Mouse (Mus musculus) cerebellum, adult 2 months (tissue): ENCODE results near the gene Foxp1. TPM values are rescaled to one million over a fixed set of nuclear protein-coding genes. Genes with fewer than 3 reads are reported as not detected.

Source experiments
- DNase-seq, 2 experiments: peaks; one replicate each; pipeline ENCODE4 v3.0.0; 2021
- H3K27ac ChIP-seq: fragments of 200-500 bp; 2 replicates; pipeline ENCODE4 v1.5.1; 2012; ENCODE audit warnings: low read length, control low read depth, inconsistent platforms; ENCODE audit not compliant: insufficient read depth
- H3K27me3 ChIP-seq: fragments of 200-500 bp; 2 replicates; pipeline ENCODE4 v1.6.1; 2012; ENCODE audit warnings: inconsistent platforms, mild to moderate bottlenecking, low read length, moderate library complexity; ENCODE audit not compliant: control insufficient read depth, insufficient read depth
- H3K4me1 ChIP-seq: fragments of 200-500 bp; 2 replicates; pipeline ENCODE4 v1.6.1; 2011; ENCODE audit warnings: low read length; ENCODE audit not compliant: control insufficient read depth, insufficient read depth
- H3K4me3 ChIP-seq: fragments of 200-500 bp; replicated peaks from 2 replicates; pipeline ENCODE3; 2011; ENCODE audit warnings: mild to moderate bottlenecking, low read depth, low read length, control low read depth; ENCODE audit not compliant: insufficient read depth
- CTCF ChIP-seq: fragments of 200-500 bp; IDR thresholded peaks from 2 replicates; pipeline ENCODE4 v1.5.1; 2011; ENCODE audit warnings: low read depth, mild to moderate bottlenecking, control low read depth, low read length, moderate library complexity, borderline replicate concordance; ENCODE audit not compliant: insufficient read depth
- POLR2A ChIP-seq: fragments of 200-500 bp; IDR thresholded peaks from 2 replicates; pipeline ENCODE4 v1.6.1; 2011; ENCODE audit warnings: low read length, control low read depth, borderline replicate concordance; ENCODE audit not compliant: insufficient read depth
- WGBS: fragments of 180-500 bp; shearing (Covaris S2); methylation state at CpG from one replicate; pipeline ENCODE4 v1.1.7; 2018; 5-methylcytosine and 5-hydroxymethylcytosine counted together
- polyA plus RNA-seq: library from polyadenylated mRNA; depleted of rRNA; stranded (reverse); fragments of >200 nt; gene quantifications from 2 replicates; pipeline ENCODE4 v1.2.3, GENCODE M21; 2012

Gene Foxp1
- polyA plus RNA-seq, 1 experiment: 21.0 TPM

DNA sequence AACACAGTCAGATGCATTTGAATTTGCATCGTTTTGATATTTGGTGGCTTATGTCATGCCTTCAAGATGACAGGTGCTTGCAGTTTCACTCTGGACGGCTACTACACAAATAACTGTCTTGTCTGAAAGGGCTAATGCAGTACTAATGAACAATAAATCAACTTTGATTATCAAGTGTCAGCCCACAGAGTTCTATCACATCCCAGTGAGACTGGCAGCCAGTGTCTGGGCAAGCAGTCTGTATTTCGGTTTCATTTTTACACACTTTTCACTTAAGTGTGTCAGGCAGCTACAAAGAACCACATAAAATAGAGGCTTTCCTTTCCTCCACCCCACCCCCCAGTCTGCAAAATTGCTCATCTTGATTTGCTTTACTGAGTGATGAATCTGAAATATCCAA, 496.5 kb downstream of the Foxp1 start:
- TF ChIP-seq CTCF (no peak), POLR2A (no peak)
- WGBS: 67% methylated on average over 3 of the region's 3 CpGs
- no peak for DNase-seq
- H3K27ac ChIP-seq: no peak overlapping the region
- H3K4me1 ChIP-seq: no peaks in the 10 kb centered on the region; the same call in 1 of the 2 replicates
- H3K27me3 ChIP-seq: peaks cover 2% of the 10 kb centered on the region; the same call in 1 of the 2 replicates
- no peak overlapping the region for H3K4me3 ChIP-seq

DNA sequence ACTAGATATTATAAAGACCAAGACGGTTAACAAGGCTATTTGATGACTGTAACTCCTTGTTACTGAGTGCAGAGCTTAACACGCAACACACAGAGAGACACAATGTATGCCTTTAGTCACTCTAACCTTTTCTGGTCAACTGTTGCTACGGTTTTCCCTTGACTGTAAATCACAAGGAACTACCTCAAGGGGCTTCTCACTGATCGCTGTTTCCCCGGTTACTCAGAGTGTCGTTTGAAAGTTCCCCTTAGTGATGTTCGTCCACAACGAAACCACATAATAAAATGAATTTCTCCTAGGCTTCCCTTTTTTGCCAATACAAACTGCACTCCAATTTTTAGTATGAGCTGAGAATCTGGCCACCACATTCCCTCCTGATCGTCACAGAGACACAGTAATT, 497.9 kb downstream of the Foxp1 start:
- Histone ChIP-seq H3K4me3 (no peak overlapping the region), H3K27me3 (peaks cover 2% of the 10 kb centered on the region; the same call in 1 of the 2 replicates), H3K4me1 (no peaks in the 10 kb centered on the region; the same call in 1 of the 2 replicates), H3K27ac (no peak overlapping the region)
- WGBS: 83% methylated on average over 9 of the region's 9 CpGs
- no peak for TF ChIP-seq POLR2A
- no peak for TF ChIP-seq CTCF
- DNase-seq: no peak

DNA sequence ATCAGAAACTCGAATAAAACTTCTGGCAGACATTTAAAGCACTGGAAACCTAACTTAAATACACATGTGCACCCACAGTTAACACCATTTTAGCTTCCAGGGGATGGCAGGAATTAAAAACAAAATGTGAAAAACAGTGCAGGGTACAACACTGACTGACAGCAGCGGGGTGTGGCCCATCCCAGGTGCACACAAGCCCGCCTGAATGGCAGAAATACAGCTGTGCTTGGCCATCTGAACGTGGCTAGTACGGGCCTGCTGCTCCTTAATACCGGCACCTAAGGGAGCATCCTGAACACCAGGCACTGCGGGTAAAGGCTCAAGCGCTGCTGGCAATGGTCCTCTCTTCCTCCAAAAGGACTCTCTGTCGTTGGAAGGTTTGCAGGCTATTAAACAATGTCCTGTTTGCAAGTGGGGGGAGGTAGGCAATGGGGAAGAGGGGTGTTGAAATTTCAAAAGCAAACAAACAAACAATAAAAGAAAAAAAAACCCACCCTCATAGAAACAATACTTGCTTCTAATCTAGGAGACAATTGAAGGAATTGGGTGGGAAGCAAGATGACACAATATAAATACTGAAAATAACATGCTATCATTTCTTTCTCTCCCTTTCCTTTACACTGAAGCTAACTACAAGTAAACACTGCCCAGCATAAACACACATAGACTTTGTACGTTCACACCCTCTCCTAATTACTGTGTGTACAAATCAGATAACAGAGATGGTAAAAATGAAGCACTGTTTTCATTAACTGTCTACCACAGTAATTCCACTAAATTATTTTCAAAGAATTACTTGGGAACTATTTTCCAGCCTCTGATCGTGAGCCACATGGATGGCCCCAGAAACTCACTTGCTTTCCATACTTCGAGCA, 501.7 kb downstream of the Foxp1 start:
- WGBS: 74% methylated on average over 12 of the region's 12 CpGs
- TF ChIP-seq POLR2A: no peak
- no peak for TF ChIP-seq CTCF
- DNase-seq: no peak
- Histone ChIP-seq H3K27ac (no peak overlapping the region), H3K27me3 (no peaks in the 10 kb centered on the region), H3K4me3 (no peak overlapping the region), H3K4me1 (no peaks in the 10 kb centered on the region)

DNA sequence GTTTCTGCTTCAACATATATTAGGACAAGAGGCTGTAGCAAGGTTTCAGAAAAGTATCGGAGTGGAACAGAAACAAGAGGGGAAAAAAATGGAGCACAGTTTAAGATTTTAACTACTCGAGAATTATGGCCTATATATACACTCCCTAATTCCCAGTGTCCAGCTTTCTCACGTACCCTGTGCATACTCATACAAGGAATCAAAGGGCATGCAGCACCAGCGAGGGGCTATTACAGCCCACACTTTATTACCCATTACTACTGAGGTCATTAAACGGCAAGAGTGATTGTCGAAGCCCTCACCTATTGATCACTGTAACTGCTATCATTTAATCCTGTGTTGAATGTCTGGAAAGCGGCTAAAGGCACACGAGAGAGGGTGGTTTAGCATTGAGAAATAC, 502.8 kb downstream of the Foxp1 start:
- TF ChIP-seq CTCF (no peak), POLR2A (no peak)
- WGBS: 95% methylated on average over 8 of the region's 8 CpGs
- DNase-seq: no peak
- no peak overlapping the region for H3K4me3 ChIP-seq
- H3K27me3 ChIP-seq: no peaks in the 10 kb centered on the region
- H3K27ac ChIP-seq: no peak overlapping the region
- no peaks in the 10 kb centered on the region for H3K4me1 ChIP-seq

DNA sequence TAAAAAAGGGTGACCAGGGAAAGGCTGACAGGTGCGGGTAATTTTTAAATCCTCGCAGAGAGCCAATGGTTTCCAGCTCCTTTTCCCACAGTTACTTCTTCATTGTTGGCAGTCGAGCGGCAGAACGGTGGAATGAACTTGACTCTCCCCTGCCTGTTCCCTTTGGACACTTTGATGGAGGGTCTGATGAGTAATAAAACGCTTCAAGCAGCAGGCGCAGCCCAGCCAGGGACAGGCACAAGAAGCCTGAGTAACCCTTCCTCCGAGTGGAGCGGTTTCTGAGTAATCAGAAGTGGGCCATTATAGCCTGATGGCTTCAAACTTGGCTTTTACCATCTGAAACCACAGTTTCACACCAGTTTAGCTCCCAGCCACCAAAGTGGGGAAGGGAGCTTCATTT, 503.3 kb downstream of the Foxp1 start:
- no peaks in the 10 kb centered on the region for H3K27me3 ChIP-seq
- TF ChIP-seq POLR2A (no peak), CTCF (no peak)
- H3K4me1 ChIP-seq: peaks cover 3% of the 10 kb centered on the region
- WGBS: 75% methylated on average over 9 of the region's 9 CpGs
- H3K4me3 ChIP-seq: no peak overlapping the region
- H3K27ac ChIP-seq: no peak overlapping the region
- no peak for DNase-seq

DNA sequence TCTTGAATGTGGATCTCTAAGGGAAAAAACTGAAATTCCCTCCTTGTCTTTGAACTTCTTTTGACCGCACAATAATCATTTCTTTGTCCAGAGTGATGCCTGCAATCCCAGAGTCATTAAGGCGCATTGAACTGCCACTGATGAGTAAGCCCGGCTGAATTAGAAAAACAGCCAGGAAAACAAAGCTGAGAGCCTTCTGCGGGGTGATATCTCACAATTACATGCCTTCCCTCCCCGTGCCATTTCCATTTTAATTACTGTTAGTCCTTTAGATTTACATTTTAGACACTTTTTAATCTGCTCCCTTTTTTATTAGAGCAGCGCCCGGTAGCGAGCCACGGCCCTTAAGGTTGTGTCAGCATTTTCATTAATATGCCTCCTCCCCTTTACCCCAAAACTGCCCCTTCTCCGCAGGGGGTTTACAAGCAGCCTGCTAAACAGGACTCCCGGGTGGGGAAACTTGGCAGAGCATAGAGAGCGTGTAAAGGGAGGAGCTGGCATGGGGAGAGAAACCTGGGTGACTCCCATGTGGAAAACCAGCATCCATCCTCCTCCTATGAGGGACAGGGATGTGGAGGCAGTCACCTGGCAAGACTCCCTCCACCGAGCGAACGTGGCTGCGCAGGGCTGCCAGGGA, 508.5 kb downstream of the Foxp1 start:
- TF ChIP-seq POLR2A (no peak), CTCF (no peak)
- WGBS: 39% methylated on average over 16 of the region's 16 CpGs

DNA sequence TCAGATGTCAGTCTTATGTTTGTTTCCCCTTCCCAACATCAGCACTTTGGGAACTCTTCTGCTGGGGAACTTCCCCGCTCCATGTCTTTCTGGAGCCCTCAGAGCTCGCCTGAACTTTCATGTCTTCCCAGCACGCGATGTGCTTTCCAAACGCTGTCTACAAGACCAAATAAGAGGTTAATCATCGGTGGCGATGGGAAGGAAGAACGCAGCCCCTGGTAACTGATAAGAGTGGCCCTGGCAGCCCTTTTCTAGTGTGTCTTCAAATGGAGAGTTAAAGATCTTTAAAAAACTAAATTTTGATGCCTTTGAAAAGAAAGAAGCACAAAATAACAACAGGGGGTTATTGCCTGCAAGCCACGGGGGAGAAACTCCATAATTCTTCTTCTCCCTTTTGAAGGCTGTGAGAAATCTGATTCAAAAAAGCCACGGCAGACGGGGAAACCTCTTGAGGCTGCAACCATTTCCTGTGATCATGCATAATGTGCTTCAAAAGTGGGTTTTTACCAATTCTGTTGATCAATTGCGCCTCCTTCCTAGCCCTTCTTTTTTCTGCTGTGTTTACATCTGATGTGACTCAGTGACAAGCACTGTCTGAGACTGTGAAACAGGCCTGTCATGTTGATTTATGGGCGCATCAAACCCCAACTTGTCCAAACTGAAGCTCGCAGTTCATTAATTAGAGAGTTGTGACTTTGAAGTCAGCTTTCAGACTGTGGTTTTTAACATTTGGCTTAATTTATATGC, 509.2 kb downstream of the Foxp1 start:
- no peaks in the 10 kb centered on the region for H3K27me3 ChIP-seq
- TF ChIP-seq CTCF (no peak), POLR2A (no peak)
- no peak overlapping the region for H3K4me3 ChIP-seq
- no peak for DNase-seq
- 83% methylated on average over 14 of the region's 14 CpGs for WGBS
- H3K4me1 ChIP-seq: peaks cover 5% of the 10 kb centered on the region
- H3K27ac ChIP-seq: no peak overlapping the region

More for the DNA sequence above, 508.5 kb downstream of the Foxp1 start:
- Histone ChIP-seq H3K27me3 (no peaks in the 10 kb centered on the region), H3K27ac (no peak overlapping the region), H3K4me3 (no peak overlapping the region), H3K4me1 (peaks cover 5% of the 10 kb centered on the region)
- DNase-seq: peak in 1 of 2 experiments; percentile 15
